Mouse (Mus musculus) CH12.LX (cell line): Measurements from ENCODE around the gene Ubl3. TPM values are rescaled to one million over a fixed set of nuclear protein-coding genes. Genes with fewer than 3 reads are reported as not detected.
A peak's percentile ranks its signal among the peaks of the same experiment; 100 is the strongest.

Experiments
- DNase-seq: peaks from one replicate; pipeline ENCODE4 v3.0.0-alpha.2; 2013; ENCODE audit errors: extremely low read depth
- H3K27ac ChIP-seq: 2 replicates; pipeline ENCODE4 v1.5.1; 2012; ENCODE audit warnings: low read depth, mild to moderate bottlenecking, control low read depth, moderate library complexity; ENCODE audit not compliant: insufficient read depth
- H3K27me3 ChIP-seq: replicated peaks from 2 replicates; pipeline ENCODE3; 2012; ENCODE audit warnings: inconsistent platforms
- H3K36me3 ChIP-seq, 2 experiments: replicated peaks in 1 of 2; 2 replicates each; pipeline versions ENCODE3 to v1.6.1; 2012; ENCODE audit warnings: inconsistent platforms in 1 of 2, low read length in 1 of 2, mild to moderate bottlenecking in 1 of 2, mixed read lengths in 1 of 2, moderate library complexity in 1 of 2; ENCODE audit not compliant: control insufficient read depth in 1 of 2, insufficient read depth in 1 of 2
- H3K4me1 ChIP-seq, 2 experiments: 2 replicates each; pipeline ENCODE4 v1.6.1; 2012; ENCODE audit warnings: inconsistent platforms in 1 of 2, moderate library complexity in 1 of 2; ENCODE audit not compliant: insufficient read depth in 2 of 2, control insufficient read depth in 1 of 2
- H3K4me2 ChIP-seq: 2 replicates; pipeline ENCODE4 v1.6.1; 2012; ENCODE audit warnings: low read depth, mild to moderate bottlenecking, control low read depth; ENCODE audit not compliant: poor library complexity, insufficient read depth, severe bottlenecking
- H3K4me3 ChIP-seq, 3 experiments: fragments of 150-350 bp in 1 of 3; sonication (generic) in 1 of 3; replicated peaks in 1 of 3; 2 replicates each; pipeline versions ENCODE3 to v1.5.1; 2011 to 2012; ENCODE audit warnings: low read depth in 2 of 3, low read length in 2 of 3, mild to moderate bottlenecking in 2 of 3, moderate library complexity in 2 of 3, control low read depth in 1 of 3, improper control_type of control experiment in 1 of 3, inconsistent platforms in 1 of 3, mixed read lengths in 1 of 3; ENCODE audit not compliant: poor library complexity in 1 of 3
- H3K79me2 ChIP-seq: replicated peaks from 2 replicates; pipeline ENCODE4 v1.6.1; 2012; ENCODE audit warnings: mild to moderate bottlenecking, moderate library complexity; ENCODE audit not compliant: control insufficient read depth, poor library complexity, insufficient read depth, severe bottlenecking; ENCODE audit errors: extremely low read depth
- H3K9ac ChIP-seq: 2 replicates; pipeline ENCODE4 v1.6.1; 2012; ENCODE audit warnings: low read depth, mild to moderate bottlenecking, control low read depth, moderate library complexity; ENCODE audit not compliant: insufficient read depth
- H3K9me3 ChIP-seq: replicated peaks from 2 replicates; pipeline ENCODE3; 2012; ENCODE audit warnings: low read length, inconsistent platforms, mixed read lengths
- CHD1 ChIP-seq: IDR thresholded peaks from 2 replicates; pipeline ENCODE4 v1.6.1; 2012; ENCODE audit warnings: low read depth, low read length, improper control_type of control experiment, inconsistent platforms
- CTCF ChIP-seq, 2 experiments: IDR thresholded peaks in 1 of 2; conservative IDR thresholded peaks in 1 of 2; 2 replicates each; pipeline ENCODE4 v1.5.1; 2011 to 2012; ENCODE audit warnings: low read depth in 2 of 2, low read length in 2 of 2, improper control_type of control experiment in 1 of 2, inconsistent platforms in 1 of 2, mild to moderate bottlenecking in 1 of 2, moderate library complexity in 1 of 2
- E2F4 ChIP-seq: IDR thresholded peaks from 2 replicates; pipeline ENCODE4 v1.6.1; 2011; ENCODE audit warnings: low read depth, low read length, improper control_type of control experiment; ENCODE audit not compliant: insufficient replicate concordance
- ELF1 ChIP-seq: IDR thresholded peaks from 2 replicates; pipeline ENCODE4 v1.6.1; 2014; ENCODE audit warnings: low read depth, mild to moderate bottlenecking, inconsistent platforms, low read length, improper control_type of control experiment
- ETS1 ChIP-seq: conservative IDR thresholded peaks from 2 replicates; pipeline ENCODE4 v1.6.1; 2012; ENCODE audit warnings: low read depth, mild to moderate bottlenecking, inconsistent platforms, low read length, improper control_type of control experiment, moderate library complexity
- GABPA ChIP-seq: IDR thresholded peaks from 2 replicates; pipeline ENCODE4 v1.6.1; 2012; ENCODE audit warnings: low read depth, low read length, improper control_type of control experiment, inconsistent platforms; ENCODE audit not compliant: insufficient replicate concordance
- HCFC1 ChIP-seq: IDR thresholded peaks from 2 replicates; pipeline ENCODE4 v1.6.1; 2012; ENCODE audit warnings: low read depth, mild to moderate bottlenecking, inconsistent platforms, low read length, improper control_type of control experiment
- JUN ChIP-seq: IDR thresholded peaks from 2 replicates; pipeline ENCODE4 v1.6.1; 2011; ENCODE audit warnings: low read depth, mild to moderate bottlenecking, low read length, improper control_type of control experiment, moderate library complexity; ENCODE audit not compliant: insufficient read depth
- KAT2A ChIP-seq: IDR thresholded peaks from 2 replicates; pipeline ENCODE4 v1.6.1; 2012; ENCODE audit warnings: low read length, improper control_type of control experiment, inconsistent platforms; ENCODE audit not compliant: insufficient replicate concordance
- MAFK ChIP-seq: IDR thresholded peaks from 2 replicates; pipeline ENCODE4 v1.6.1; 2011; ENCODE audit warnings: low read length, improper control_type of control experiment; ENCODE audit not compliant: insufficient replicate concordance
- MAZ ChIP-seq: IDR thresholded peaks from 2 replicates; pipeline ENCODE4 v1.6.1; 2012; ENCODE audit warnings: low read depth, mild to moderate bottlenecking, inconsistent platforms, low read length, improper control_type of control experiment, moderate library complexity
- MEF2A ChIP-seq: IDR thresholded peaks from 2 replicates; pipeline ENCODE4 v1.6.1; 2014; ENCODE audit warnings: low read depth, mild to moderate bottlenecking, inconsistent platforms, low read length, improper control_type of control experiment, borderline replicate concordance
- MYC ChIP-seq: IDR thresholded peaks from 2 replicates; pipeline ENCODE4 v1.6.1; 2011; ENCODE audit warnings: low read depth, mild to moderate bottlenecking, improper control_type of control experiment, low read length
- POLR2A ChIP-seq: IDR thresholded peaks from 2 replicates; pipeline ENCODE4 v1.6.1; 2011; ENCODE audit warnings: low read depth, mild to moderate bottlenecking, improper control_type of control experiment, low read length
- POLR2AphosphoS2 ChIP-seq: IDR thresholded peaks from 2 replicates; pipeline ENCODE4 v1.6.1; 2011; ENCODE audit warnings: low read depth, low read length, improper control_type of control experiment
- RAD21 ChIP-seq: IDR thresholded peaks from 2 replicates; pipeline ENCODE4 v1.6.1; 2011; ENCODE audit warnings: low read depth, mild to moderate bottlenecking, low read length, improper control_type of control experiment, moderate library complexity
- TCF12 ChIP-seq: IDR thresholded peaks from 2 replicates; pipeline ENCODE4 v1.6.1; 2014; ENCODE audit warnings: low read depth, mild to moderate bottlenecking, inconsistent platforms, low read length, improper control_type of control experiment
- UBTF ChIP-seq: IDR thresholded peaks from 2 replicates; pipeline ENCODE4 v1.6.1; 2012; ENCODE audit warnings: low read depth, mild to moderate bottlenecking, inconsistent platforms, low read length, improper control_type of control experiment, moderate library complexity
- USF1 ChIP-seq: IDR thresholded peaks from 2 replicates; pipeline ENCODE4 v1.6.1; 2014; ENCODE audit warnings: low read depth, mild to moderate bottlenecking, inconsistent platforms, low read length, improper control_type of control experiment
- ZMIZ1 ChIP-seq: IDR thresholded peaks from 2 replicates; pipeline ENCODE4 v1.6.1; 2012; ENCODE audit warnings: low read depth, mild to moderate bottlenecking, inconsistent platforms, low read length, improper control_type of control experiment
- ZNF384 ChIP-seq: IDR thresholded peaks from 2 replicates; pipeline ENCODE4 v1.6.1; 2012; ENCODE audit warnings: low read depth, low read length, improper control_type of control experiment, inconsistent platforms
- dilution Hi-C: fragments of 300-500 bp; cut with MboI; formaldehyde crosslinking; loops from 2 replicates; pipeline ENCODE4 v1.14.3; 2020; ENCODE audit warnings: low sequenced_read_pairs; ENCODE audit not compliant: extremely low pct_unique_long_range_greater_than_20kb, extremely low pct_ligation_motif_present
- in situ Hi-C: fragments of 300-500 bp; cut with MboI; formaldehyde crosslinking; loops from 3 replicates; pipeline ENCODE4 v1.14.3; 2019; ENCODE audit warnings: low sequenced_read_pairs, low pct_ligation_motif_present, low pct_unique_long_range_greater_than_20kb, mixed read lengths
- polyA plus RNA-seq: library from polyadenylated mRNA; unstranded; fragments of >175 nt; gene quantifications from 2 replicates; pipeline ENCODE4 v1.2.1, GENCODE M21; 2012; ENCODE audit warnings: low read depth; ENCODE audit not compliant: insufficient read length
- total RNA-seq, 2 experiments: library from RNA; depleted of rRNA; stranded (reverse); fragments of 300-350 nt in 1 of 2; fragments of >200 nt in 1 of 2; gene quantifications; 2 replicates each; pipeline ENCODE4 v1.2.3; 2012 to 2014

Ubl3 gene
- total and polyA plus RNA-seq, 3 experiments: 46.9 to 83.3 (median 81.8) TPM

DNA sequence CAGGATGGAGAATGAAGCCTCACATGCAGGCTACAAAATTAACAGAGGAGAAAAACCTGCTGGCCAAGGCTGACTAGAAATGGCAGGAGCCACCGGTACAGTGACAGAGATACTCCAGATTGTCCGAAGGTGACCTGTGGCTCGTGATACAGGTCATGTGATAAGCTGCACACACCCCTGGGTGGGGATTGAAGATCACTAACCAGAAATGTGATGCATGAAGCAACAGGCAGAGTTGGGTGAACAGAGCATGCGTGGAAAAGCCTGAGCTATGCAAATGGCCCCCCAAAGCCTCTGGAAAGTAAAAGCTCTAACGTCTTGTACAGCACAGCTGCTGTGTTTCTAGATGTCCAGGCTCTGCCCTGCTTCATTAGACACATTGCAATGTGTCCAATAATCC is 3.9 kb upstream of the Ubl3 start (continued):
- TF ChIP-seq ZNF384 (no peak), POLR2A (peak; percentile 37; the same call in 1 of the 2 replicates), E2F4 (no peak)

- peak overlapping the region; percentile 87; the same call in 1 of the 2 replicates for H3K27ac ChIP-seq
- H3K79me2 ChIP-seq: peaks cover 16% of the 10 kb centered on the region
- dilution Hi-C loops: no loop called here
- no peak overlapping the region for H3K9ac ChIP-seq
- TF ChIP-seq TCF12 (no peak), MEF2A (no peak)
- H3K27me3 ChIP-seq: no peaks in the 10 kb centered on the region
- no peaks in the 10 kb centered on the region for H3K36me3 ChIP-seq
- in situ Hi-C loops: loop anchor here (10.0 kb wide), 1 partner anchor 50 kb away; no protein-coding TSS in a partner anchor
- H3K9me3 ChIP-seq: no peaks in the 10 kb centered on the region
- H3K4me2 ChIP-seq: no peak overlapping the region
- no peak for DNase-seq
- H3K4me1 ChIP-seq: peaks cover 20 to 63% of the 10 kb centered on the region in 2 experiments
- no peak overlapping the region for H3K4me3 ChIP-seq
Observed at GRCm38 (mm10) chr5:148555156-148555555, 2.6 kb upstream of the Ubl3 start.

GRCm38 (mm10) chr5:148554701-148555100 is 2.1 kb upstream of the Ubl3 start:
- peak overlapping the region; percentile 87 for H3K27ac ChIP-seq
- peak; percentile 91 for DNase-seq
- H3K4me3 ChIP-seq: peak overlapping the region in 1 of 3 experiments; percentile 44
- TF ChIP-seq MEF2A (peak; percentile 87; the same call in 1 of the 2 replicates), CHD1 (no peak), USF1 (no peak), GABPA (no peak), E2F4 (no peak), KAT2A (no peak), POLR2A (0 out of 2 replicates have a peak, but pooled peaks have one; percentile 34), RAD21 (no peak), POLR2AphosphoS2 (no peak), ELF1 (peak; percentile 84), JUN (no peak; the same call in 1 of the 2 replicates), ETS1 (peak; percentile 89), UBTF (no peak), ZMIZ1 (no peak), CTCF (conservative IDR thresholded peaks at IDR 0.05 in 1 of 2, IDR thresholded peaks at IDR 0.05 in 1 of 2; ENCODE audit: low read depth in 2 of 2, low read length in 2 of 2) (no peak), MYC (no peak), TCF12 (no peak), MAZ (peak; percentile 29; the same call in 1 of the 2 replicates), HCFC1 (peak; percentile 44; the same call in 1 of the 2 replicates), MAFK (peak; percentile 76)
- TF ChIP-seq, all 38 proteins: peak for 7
- 0 out of 2 replicates have a peak overlapping the region, but pooled peaks have one; percentile 7 for H3K4me2 ChIP-seq
- H3K9me3 ChIP-seq: no peaks in the 10 kb centered on the region
- no peaks in the 10 kb centered on the region for H3K36me3 ChIP-seq
- peaks cover 20% of the 10 kb centered on the region for H3K79me2 ChIP-seq
- dilution Hi-C loops: no loop called here
- H3K9ac ChIP-seq: no peak overlapping the region; the same call in 1 of the 2 replicates
- peaks cover 20 to 59% of the 10 kb centered on the region in 2 experiments for H3K4me1 ChIP-seq
- in situ Hi-C loops: loop anchor here (10.0 kb wide), 1 partner anchor 50 kb away; no protein-coding TSS in a partner anchor
- no peaks in the 10 kb centered on the region for H3K27me3 ChIP-seq
